Mouse (Mus musculus) heart, embryonic 16.5 days (tissue): ENCODE data around the gene Gm14403. TPM values are rescaled to one million over a fixed set of nuclear protein-coding genes. Genes with fewer than 3 reads are reported as not detected.
"Not testable (repeated sequence)": the region's sequence is repeated elsewhere in the genome, so short reads cannot be mapped to it uniquely, and the experiment has no call there.

Experiments used
- ATAC-seq: fragments of 200-750 bp; cut with Nextera tagmentation; replicated peaks from 2 replicates; pipeline ENCODE4 v1.8.0; 2017; ENCODE audit warnings: moderate number of reproducible peaks; ENCODE audit not compliant: insufficient read depth, low FRiP score; ENCODE audit errors: extremely low read depth
- H3K27ac ChIP-seq: fragments of 300-500 bp; sonication (generic); 2 replicates; pipeline ENCODE4 v1.5.1; 2014; ENCODE audit warnings: mild to moderate bottlenecking, low read length, control low read depth, moderate library complexity
- H3K27me3 ChIP-seq: fragments of 300-500 bp; sonication (generic); 2 replicates; pipeline ENCODE4 v1.6.1; 2014; ENCODE audit warnings: low read length, mixed read lengths; ENCODE audit not compliant: control insufficient read depth, insufficient read depth
- H3K36me3 ChIP-seq: fragments of 300-500 bp; sonication (generic); 2 replicates; pipeline ENCODE4 v1.6.1; 2014; ENCODE audit not compliant: control insufficient read depth, insufficient read depth
- H3K4me1 ChIP-seq: fragments of 300-500 bp; sonication (generic); 2 replicates; pipeline ENCODE4 v1.6.1; 2014; ENCODE audit warnings: low read length, mixed read lengths; ENCODE audit not compliant: control insufficient read depth, insufficient read depth
- H3K4me2 ChIP-seq: fragments of 300-500 bp; sonication (generic); 2 replicates; pipeline ENCODE4 v1.6.1; 2014; ENCODE audit warnings: low read depth, mild to moderate bottlenecking, control low read depth, low read length
- H3K4me3 ChIP-seq: fragments of 300-500 bp; sonication (generic); 2 replicates; pipeline ENCODE4 v1.5.1; 2014; ENCODE audit warnings: mild to moderate bottlenecking, control low read depth, low read length
- H3K9ac ChIP-seq: fragments of 300-500 bp; sonication (generic); 2 replicates; pipeline ENCODE4 v1.6.1; 2014; ENCODE audit warnings: low read length, control low read depth
- H3K9me3 ChIP-seq: fragments of 300-500 bp; sonication (generic); replicated peaks from 2 replicates; pipeline ENCODE4 v1.6.1; 2016; ENCODE audit warnings: low read length; ENCODE audit not compliant: control insufficient read depth
- WGBS: fragments of 180-500 bp; shearing (Covaris S2); extraction: QIAGEN DNeasy Blood & Tissue Kit; methylation state at CpG from one replicate; pipeline ENCODE4 v1.1.7; 2014; 5-methylcytosine and 5-hydroxymethylcytosine counted together
- polyA plus RNA-seq: library from polyadenylated mRNA; unstranded; fragments of >200 nt; fragmentation: Nextera tagmentation; extraction: Ambion mirVana; gene quantifications from 2 replicates; pipeline ENCODE4 v1.2.1, GENCODE M21; 2015

Gm14403 gene
- polyA plus RNA-seq, 1 experiment from 2014 or later, result 7.6 TPM

GRCm38 (mm10) chr2:177535876-177536275 lies 37.9 kb downstream of the Gm14403 start:
- H3K36me3 ChIP-seq, result no peaks in the 10 kb centered on the region
- ATAC-seq, result no peak
- H3K4me3 ChIP-seq, result no peak overlapping the region
- H3K4me1 ChIP-seq, result no peaks in the 10 kb centered on the region
- no peak overlapping the region for H3K27ac ChIP-seq
- no peaks in the 10 kb centered on the region; the same call in 1 of the 2 replicates for H3K9me3 ChIP-seq
- no peak overlapping the region for H3K9ac ChIP-seq
- H3K27me3 ChIP-seq, result no peaks in the 10 kb centered on the region
- 69% methylated on average over 9 of the region's 9 CpGs for WGBS
- no peak overlapping the region for H3K4me2 ChIP-seq

- H3K36me3 ChIP-seq, H3K4me1 ChIP-seq, ATAC-seq, H3K9me3 ChIP-seq, H3K27me3 ChIP-seq, H3K9ac ChIP-seq, H3K27ac ChIP-seq, H3K4me2 ChIP-seq, H3K4me3 ChIP-seq: not testable (repeated sequence)
- WGBS, result 69% methylated on average over 2 of the region's 2 CpGs
These were observed 39.1 kb downstream of the Gm14403 start for GRCm38 (mm10) chr2:177537141-177537540.

GRCm38 (mm10) chr2:177537717-177538116 lies 39.7 kb downstream of the Gm14403 start:
- not testable (repeated sequence) for H3K36me3 ChIP-seq, H3K4me1 ChIP-seq, H3K9me3 ChIP-seq, H3K4me3 ChIP-seq, H3K9ac ChIP-seq, H3K4me2 ChIP-seq, H3K27ac ChIP-seq, H3K27me3 ChIP-seq, ATAC-seq
- WGBS, result 67% methylated on average over 5 of the region's 5 CpGs

GRCm38 (mm10) chr2:177555261-177555660 lies 57.2 kb downstream of the Gm14403 start:
- not testable (repeated sequence) for H3K4me1 ChIP-seq, H3K27me3 ChIP-seq, H3K27ac ChIP-seq, H3K9me3 ChIP-seq, H3K4me3 ChIP-seq, H3K36me3 ChIP-seq, H3K9ac ChIP-seq, H3K4me2 ChIP-seq, ATAC-seq
- WGBS, result 40% methylated on average over 1 of the region's 1 CpGs

Other genes with a start within 250 kb of the Gm14403 start
- not detected in 2 replicates for gene Gm14409, start 231.2 kb upstream of the Gm14403 start, polyA plus RNA-seq
- gene Gm14412, start 173.9 kb upstream of the Gm14403 start, polyA plus RNA-seq, result 0.21 and 0.31 TPM in 2 replicates
- gene Gm14418, start 99.9 kb upstream of the Gm14403 start, polyA plus RNA-seq, result 3.7 and 6.4 TPM in 2 replicates
- 13.9 and 14.8 TPM in 2 replicates for gene Zfp970, start 33.5 kb upstream of the Gm14403 start, polyA plus RNA-seq
- gene Gm14406, start 80.0 kb downstream of the Gm14403 start, polyA plus RNA-seq, result not detected in 2 replicates